Mouse (Mus musculus) MEL (cell line): ENCODE data around the gene Mdk.

Experiments
- EP300 ChIP-seq, 2 experiments: IDR thresholded peaks; 2 replicates each; pipeline ENCODE4 v1.6.1; 2011; ENCODE audit warnings: improper control_type of control experiment in 2 of 2, low read length in 2 of 2, low read depth in 1 of 2, mild to moderate bottlenecking in 1 of 2
- TBP ChIP-seq: IDR thresholded peaks from 2 replicates; pipeline ENCODE4 v1.8.0; 2011; ENCODE audit warnings: low read depth, low read length, improper control_type of control experiment

GRCm38 (mm10) chr2:91947397-91948150, 15.5 kb upstream of the Mdk start:
- TF ChIP-seq EP300 (IDR thresholded peaks at IDR 0.05; ENCODE audit: low read depth in 1 of 2, low read length in 2 of 2) (no peak), TBP (no peak)
